Mouse (Mus musculus) ovary, adult 10 weeks (tissue): ENCODE data around the gene Ngdn. TPM values are rescaled to one million over a fixed set of nuclear protein-coding genes. Genes with fewer than 3 reads are reported as not detected.

Source experiments
- polyA plus RNA-seq: library from polyadenylated mRNA; stranded (reverse); fragments of 350-450 nt; fragmentation: Illumina TruSeq; extraction: RNeasy Lipid Tissue Mini Kit (QIAGEN cat#74804); gene quantifications from one replicate; pipeline ENCODE4 v1.2.3, GENCODE M21; 2014

The Ngdn gene
- 5.4 TPM for polyA plus RNA-seq

DNA sequence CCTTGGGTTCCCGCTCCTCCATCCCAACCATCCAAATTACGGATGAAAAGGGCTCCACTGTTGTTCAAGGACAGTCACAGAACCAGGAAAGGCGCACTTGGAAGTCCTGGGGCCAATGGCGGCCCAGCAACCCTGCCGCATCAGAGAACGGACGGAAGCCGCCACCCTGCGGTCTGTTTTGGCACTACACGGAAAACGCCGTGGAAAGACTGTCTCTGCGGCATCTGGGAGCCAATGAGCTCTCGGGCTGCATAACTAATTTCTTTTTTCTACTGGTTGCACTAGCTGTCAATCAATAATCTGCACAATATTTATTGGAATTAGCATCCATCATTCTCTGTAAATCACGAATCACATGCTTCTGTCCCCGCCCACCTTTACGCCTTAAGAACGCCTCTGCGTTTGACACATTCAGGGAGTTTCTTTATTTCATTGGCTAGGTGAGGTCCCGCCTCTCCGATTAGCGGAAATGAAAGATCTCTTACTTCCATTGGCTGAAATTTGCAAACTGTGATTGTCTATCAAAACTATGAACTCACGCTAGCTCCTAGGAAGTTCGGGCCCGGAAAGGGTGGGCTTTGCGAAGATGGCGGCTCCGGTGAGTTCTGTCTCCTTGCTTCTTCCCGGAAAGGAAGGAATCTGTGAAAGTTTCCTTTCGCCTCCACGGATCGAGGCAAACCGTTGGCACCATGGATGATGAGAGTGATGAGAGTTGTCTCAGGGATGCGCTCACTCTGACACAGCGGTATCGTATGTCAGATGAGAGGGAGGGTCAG is at the start of gene Ngdn:
Gene Ngdn (plus strand): TSS at position 464 of the 776 bp plus-strand sequence.

DNA sequence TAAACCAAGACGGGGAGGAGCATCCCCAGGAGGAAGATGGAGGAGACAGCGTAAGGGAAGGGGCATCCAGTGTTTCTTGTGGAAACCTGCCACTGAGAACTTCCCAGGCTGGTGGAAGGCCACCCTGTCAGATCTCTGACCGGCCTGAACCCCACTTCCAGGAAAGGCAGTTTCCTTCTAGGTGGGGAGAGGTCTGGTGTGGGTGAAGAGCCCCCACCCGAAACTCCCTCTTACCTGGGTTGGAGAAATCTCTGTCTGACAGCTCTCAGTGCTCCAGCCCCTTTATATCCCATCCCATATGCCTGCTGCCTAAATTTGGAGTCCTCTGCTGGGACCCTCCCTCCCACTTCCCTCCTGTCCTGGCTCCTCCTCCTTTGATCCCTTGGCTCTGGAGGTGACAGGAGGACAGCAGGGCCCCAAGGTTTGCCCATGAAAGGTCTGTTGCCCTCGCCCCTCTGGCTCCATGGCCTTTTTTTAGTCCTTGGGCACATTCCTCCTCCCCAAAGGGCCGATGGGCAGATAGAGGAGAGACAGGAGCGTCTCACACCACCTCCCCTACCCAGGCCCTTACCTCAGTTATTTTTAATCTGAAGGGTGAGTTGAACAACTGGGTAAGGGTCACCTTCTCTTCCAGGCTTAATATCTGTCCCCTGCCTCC is 48.8 kb upstream of the Ngdn start, which contains the start of gene Myh6:
Gene Myh6 (minus strand): TSS at position 608 of the 658 bp plus-strand sequence.

DNA sequence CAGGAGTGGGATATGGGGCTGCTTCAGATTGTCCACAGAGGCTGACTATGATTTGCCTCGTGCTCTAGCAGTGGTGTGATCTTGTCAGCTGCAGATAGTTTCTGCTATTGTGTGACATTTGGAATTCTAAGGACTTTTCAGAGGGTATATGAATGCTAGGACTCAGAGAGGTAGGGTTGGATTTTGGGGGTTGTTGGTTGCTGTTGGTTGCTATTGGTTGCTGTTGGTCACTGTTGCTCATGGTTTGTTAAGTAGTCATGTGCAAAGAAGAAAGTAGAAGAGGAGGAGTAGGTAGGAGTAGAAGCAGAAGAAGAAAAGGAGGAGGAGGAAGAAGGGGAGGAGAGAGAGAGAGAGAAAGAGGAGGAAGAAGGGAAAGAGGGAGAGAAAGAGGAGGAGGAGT is 38.6 kb upstream of the Ngdn start, which contains the start of gene Gm17428:
Gene Gm17428 (plus strand): TSS at position 301 of the 400 bp plus-strand sequence.

DNA sequence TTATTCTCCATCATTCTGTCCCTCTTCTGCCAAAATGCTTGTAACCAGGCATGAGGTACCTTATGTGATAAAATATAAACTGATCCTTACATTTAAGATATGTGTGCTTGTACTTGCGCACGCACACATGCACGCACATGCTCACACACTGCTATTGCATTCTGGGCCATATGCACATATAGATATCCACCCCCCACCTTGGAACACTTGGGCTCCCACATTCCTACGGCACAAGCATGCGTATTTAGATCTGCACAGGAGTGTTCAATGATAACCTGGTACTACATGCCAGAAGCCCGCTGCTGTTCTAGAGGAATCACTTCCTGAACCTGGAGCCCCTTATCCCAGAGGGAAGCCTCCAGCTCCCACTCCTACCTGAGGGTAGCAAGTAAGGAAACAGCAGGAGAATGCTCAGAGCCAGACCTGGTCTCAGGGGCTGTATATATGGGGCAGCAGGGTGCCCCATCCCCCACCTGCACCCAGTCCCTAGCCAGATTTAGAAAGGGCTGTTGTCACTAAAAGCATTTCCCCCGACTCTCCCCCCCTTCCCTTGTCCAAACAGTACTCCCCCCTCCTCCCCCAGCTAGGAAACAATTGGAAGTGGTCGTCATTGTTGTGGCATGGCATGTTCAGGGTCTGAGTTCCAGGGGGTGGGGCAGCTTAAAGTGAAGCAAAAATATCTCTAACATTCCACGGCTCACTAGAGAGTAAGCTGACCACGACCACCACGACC is 21.0 kb upstream of the Ngdn start, which contains the start of gene Myh7:
Gene Myh7 (minus strand): TSS at position 491 of the 733 bp plus-strand sequence.

Other genes with a start within 250 kb of the Ngdn start
- gene Slc7a8, start 233.5 kb upstream of the Ngdn start, polyA plus RNA-seq, result 30.6 TPM
- gene Rnf212b, start 201.3 kb upstream of the Ngdn start, polyA plus RNA-seq, result not detected
- 13.4 TPM for gene Homez, start 144.5 kb upstream of the Ngdn start, polyA plus RNA-seq
- 8.2 TPM for gene Ppp1r3e, start 137.9 kb upstream of the Ngdn start, polyA plus RNA-seq
- 9.4 TPM for gene Bcl2l2, start 132.1 kb upstream of the Ngdn start, polyA plus RNA-seq
- gene Gm20521, start 132.0 kb upstream of the Ngdn start, polyA plus RNA-seq, result not detected
- gene Pabpn1, start 123.0 kb upstream of the Ngdn start, polyA plus RNA-seq, result 45.3 TPM
- gene Slc22a17, start 102.3 kb upstream of the Ngdn start, polyA plus RNA-seq, result 0.88 TPM
- gene Efs, start 89.3 kb upstream of the Ngdn start, polyA plus RNA-seq, result 0.63 TPM
- gene Il25, start 82.8 kb upstream of the Ngdn start, polyA plus RNA-seq, result not detected
- gene Cmtm5, start 79.2 kb upstream of the Ngdn start, polyA plus RNA-seq, result not detected
- gene Myh6, start 48.5 kb upstream of the Ngdn start, polyA plus RNA-seq, result not detected
- gene Gm17428, start 38.5 kb upstream of the Ngdn start, polyA plus RNA-seq, result not detected
- gene Myh7, start 20.8 kb upstream of the Ngdn start, polyA plus RNA-seq, result not detected
- gene Zfhx2, start 76.9 kb downstream of the Ngdn start, polyA plus RNA-seq, result 0.46 TPM
- gene Thtpa, start 79.3 kb downstream of the Ngdn start, polyA plus RNA-seq, result 5.8 TPM
- 0.23 TPM for gene Ap1g2, start 91.1 kb downstream of the Ngdn start, polyA plus RNA-seq
- gene Jph4, start 101.5 kb downstream of the Ngdn start, polyA plus RNA-seq, result 1.2 TPM
- gene Dhrs2, start 206.6 kb downstream of the Ngdn start, polyA plus RNA-seq, result not detected